Mouse (Mus musculus) heart, postnatal 14 days (tissue): Measurements from ENCODE around the gene Capn9. TPM values are rescaled to one million over a fixed set of nuclear protein-coding genes. Genes with fewer than 3 reads are reported as not detected.
A peak's percentile ranks its signal among the peaks of the same experiment; 100 is the strongest.

ENCODE experiments used
- DNase-seq, 2 experiments: peaks; one replicate each; pipeline ENCODE4 v3.0.0; 2021 to 2022
- intact Hi-C: fragments of 180-260 bp; cut with DNase I; formaldehyde crosslinking; loops from one replicate; pipeline ENCODE4 v1.15.1; 2025
- total RNA-seq, 2 experiments: library from RNA; stranded (reverse); gene quantifications; 2 replicates each; pipeline ENCODE4 v1.2.3; 2021

Gene Capn9
- total RNA-seq, 2 experiments from 2014 or later, result 0.10 TPM; not detected in 1

- DNase-seq, result peak; percentile 62 to 76
- intact Hi-C loops, result no loop called here
Observed at GRCm38 (mm10) chr8:124569593-124569992, 6.3 kb upstream of the Capn9 start, which contains the start of gene Agt. TSS of gene Agt (minus strand) at chr8:124569706.

GRCm38 (mm10) chr8:124571732-124572429 lies 4.0 kb upstream of the Capn9 start:
- intact Hi-C loops, result loop anchor here (5.0 kb wide), 1 partner anchor 170 kb away; no protein-coding TSS in a partner anchor
- no peak for DNase-seq

GRCm38 (mm10) chr8:124572430-124572775 lies 3.5 kb upstream of the Capn9 start:
- intact Hi-C loops, result loop anchor here (5.0 kb wide), 1 partner anchor 170 kb away; no protein-coding TSS in a partner anchor
- no peak for DNase-seq

- intact Hi-C loops, result loop anchor here (5.0 kb wide), 1 partner anchor 171 kb away; no protein-coding TSS in a partner anchor
Observed at GRCm38 (mm10) chr8:124573552-124574340, 2.2 kb upstream of the Capn9 start.

GRCm38 (mm10) chr8:124576751-124577150 lies 840 bp downstream of the Capn9 start:
- no peak for DNase-seq
- intact Hi-C loops, result no loop called here

More at GRCm38 (mm10) chr8:124573552-124574340, 2.2 kb upstream of the Capn9 start:
- DNase-seq, result peak; percentile 88 to 94

GRCm38 (mm10) chr8:124585718-124586425 lies 10.0 kb downstream of the Capn9 start:
- DNase-seq, result peak; percentile 35 to 42
- intact Hi-C loops, result no loop called here

GRCm38 (mm10) chr8:124586556-124586955 lies 10.6 kb downstream of the Capn9 start:
- intact Hi-C loops, result no loop called here
- no peak for DNase-seq

GRCm38 (mm10) chr8:124589393-124589792 lies 13.5 kb downstream of the Capn9 start:
- no peak for DNase-seq
- intact Hi-C loops, result no loop called here

GRCm38 (mm10) chr8:124604066-124604465 lies 28.2 kb downstream of the Capn9 start:
- intact Hi-C loops, result no loop called here
- DNase-seq, result no peak

GRCm38 (mm10) chr8:124608239-124608971 lies 32.5 kb downstream of the Capn9 start:
- peak; percentile 33 to 39 for DNase-seq
- intact Hi-C loops, result no loop called here

- intact Hi-C loops, result no loop called here
Observed at GRCm38 (mm10) chr8:124608972-124609353, 33.1 kb downstream of the Capn9 start.

GRCm38 (mm10) chr8:124614325-124614724 lies 38.4 kb downstream of the Capn9 start:
- no peak for DNase-seq
- intact Hi-C loops, result no loop called here

More at GRCm38 (mm10) chr8:124608972-124609353, 33.1 kb downstream of the Capn9 start:
- peak; percentile 16 to 29 for DNase-seq

GRCm38 (mm10) chr8:124617266-124617869 lies 41.5 kb downstream of the Capn9 start:
- intact Hi-C loops, result loop anchor here (1.0 to 5.0 kb wide), 2 partner anchors 60 to 210 kb away; no protein-coding TSS in a partner anchor
- DNase-seq, result peak; percentile 79 to 86

- no peak for DNase-seq
- intact Hi-C loops, result loop anchor here (5.0 kb wide), 1 partner anchor 209 kb away; no protein-coding TSS in a partner anchor
Observed at GRCm38 (mm10) chr8:124618252-124618651, 42.3 kb downstream of the Capn9 start.

GRCm38 (mm10) chr8:124621255-124621654 lies 45.3 kb downstream of the Capn9 start:
- intact Hi-C loops, result no loop called here
- no peak for DNase-seq

- no peak for DNase-seq
- intact Hi-C loops, result no loop called here
Observed at GRCm38 (mm10) chr8:124626251-124626650, 50.3 kb downstream of the Capn9 start.

- DNase-seq, result peak; percentile 59 to 68
- intact Hi-C loops, result no loop called here
Observed at GRCm38 (mm10) chr8:124630489-124630888, 54.6 kb downstream of the Capn9 start.

- intact Hi-C loops, result no loop called here
- DNase-seq, result no peak
Observed at GRCm38 (mm10) chr8:124630891-124631290, 55.0 kb downstream of the Capn9 start.

GRCm38 (mm10) chr8:124631966-124632365 lies 56.1 kb downstream of the Capn9 start:
- peak in 1 of 2 experiments; percentile 35 for DNase-seq
- intact Hi-C loops, result loop anchor here (2.0 kb wide), 1 partner anchor 31 kb away; the partner anchor contains the start of gene 2310022B05Rik
